Mouse (Mus musculus) embryonic facial prominence, embryonic 13.5 days (tissue): ENCODE results near the gene Olfr344. TPM values are rescaled to one million over a fixed set of nuclear protein-coding genes. Genes with fewer than 3 reads are reported as not detected.

ENCODE experiments used
- ATAC-seq: fragments of 200-750 bp; cut with Nextera tagmentation; 2 replicates; pipeline ENCODE4 v1.8.0; 2017; ENCODE audit warnings: low read depth; ENCODE audit not compliant: insufficient number of reproducible peaks, insufficient read depth, low FRiP score, low TSS enrichment
- H3K27ac ChIP-seq: fragments of 300-500 bp; sonication (generic); 2 replicates; pipeline ENCODE4 v1.5.1; 2015; ENCODE audit warnings: moderate library complexity, mild to moderate bottlenecking, inconsistent platforms
- H3K27me3 ChIP-seq: fragments of 300-500 bp; sonication (generic); 2 replicates; pipeline ENCODE4 v1.6.1; 2015; ENCODE audit warnings: mild to moderate bottlenecking, inconsistent platforms
- H3K36me3 ChIP-seq: fragments of 300-500 bp; sonication (generic); 2 replicates; pipeline ENCODE4 v1.6.1; 2015; ENCODE audit warnings: mild to moderate bottlenecking, inconsistent platforms
- H3K4me1 ChIP-seq: fragments of 300-500 bp; sonication (generic); 2 replicates; pipeline ENCODE4 v1.6.1; 2015; ENCODE audit warnings: inconsistent platforms
- H3K4me2 ChIP-seq: fragments of 300-500 bp; sonication (generic); 2 replicates; pipeline ENCODE4 v1.6.1; 2015; ENCODE audit warnings: moderate library complexity, mild to moderate bottlenecking, inconsistent platforms
- H3K4me3 ChIP-seq: fragments of 300-500 bp; sonication (generic); 2 replicates; pipeline ENCODE4 v1.5.1; 2015; ENCODE audit warnings: mild to moderate bottlenecking, inconsistent platforms
- H3K9ac ChIP-seq: fragments of 300-500 bp; sonication (generic); 2 replicates; pipeline ENCODE4 v1.6.1; 2015; ENCODE audit warnings: mild to moderate bottlenecking, inconsistent platforms
- H3K9me3 ChIP-seq: fragments of 300-500 bp; sonication (generic); 2 replicates; pipeline ENCODE4 v1.6.1; 2016; ENCODE audit warnings: inconsistent platforms
- WGBS: fragments of 180-500 bp; shearing (Covaris S2); methylation state at CpG from one replicate; pipeline ENCODE4 v1.1.7; 2015; ENCODE audit warnings: mixed read lengths; 5-methylcytosine and 5-hydroxymethylcytosine counted together
- polyA plus RNA-seq: library from polyadenylated mRNA; unstranded; fragments of >200 nt; fragmentation: Nextera tagmentation; extraction: Ambion mirVana; gene quantifications from 2 replicates; pipeline ENCODE4 v1.2.1, GENCODE M21; 2015

Gene Olfr344
- polyA plus RNA-seq, result 0.10 TPM in 1 of 2 replicates, not detected in the other

- Histone ChIP-seq H3K9me3 (no peaks in the 10 kb centered on the region), H3K9ac (no peak within 1 kb of the TSS), H3K27ac (no peak within 1 kb of the TSS), H3K36me3 (no peaks in the 10 kb centered on the region), H3K4me1 (no peaks in the 10 kb centered on the region), H3K27me3 (no peaks in the 10 kb centered on the region), H3K4me3 (no peak within 1 kb of the TSS), H3K4me2 (no peak within 1 kb of the TSS)
- WGBS, result 76% methylated on average over 1 of the region's 1 CpGs
- no peak for ATAC-seq
These were observed at the start of gene Olfr344 for GRCm38 (mm10) chr2:36566362-36566761. Gene Olfr344 (plus strand): TSS chr2:36566662.

- no peak within 1 kb of the TSS for H3K9ac ChIP-seq
- ATAC-seq, result no peak
- no peaks in the 10 kb centered on the region for H3K27me3 ChIP-seq
- H3K9me3 ChIP-seq, result peaks cover 5% of the 10 kb centered on the region; the same call in 1 of the 2 replicates
- no peak within 1 kb of the TSS for H3K4me2 ChIP-seq
- no peak within 1 kb of the TSS for H3K27ac ChIP-seq
- H3K4me3 ChIP-seq, result no peak within 1 kb of the TSS
- H3K4me1 ChIP-seq, result no peaks in the 10 kb centered on the region
- no peaks in the 10 kb centered on the region for H3K36me3 ChIP-seq
- 68% methylated on average over 3 of the region's 3 CpGs for WGBS
These were observed 41.8 kb upstream of the Olfr344 start, which contains the start of gene Olfr342 for GRCm38 (mm10) chr2:36524698-36525097. Gene Olfr342 (plus strand): TSS chr2:36524998.

GRCm38 (mm10) chr2:36565156-36565555, 1.3 kb upstream of the Olfr344 start:
- H3K4me2 ChIP-seq, result no peak overlapping the region
- no peak for ATAC-seq
- H3K27me3 ChIP-seq, result no peaks in the 10 kb centered on the region
- H3K4me1 ChIP-seq, result no peaks in the 10 kb centered on the region
- H3K27ac ChIP-seq, result no peak overlapping the region
- H3K9me3 ChIP-seq, result 0 out of 2 replicates have a peak, but pooled peaks cover 6% of the 10 kb centered on the region
- H3K4me3 ChIP-seq, result no peak overlapping the region
- no peak overlapping the region for H3K9ac ChIP-seq
- H3K36me3 ChIP-seq, result no peaks in the 10 kb centered on the region

- H3K4me3 ChIP-seq, result no peak overlapping the region
- H3K27me3 ChIP-seq, result no peaks in the 10 kb centered on the region
- no peak for ATAC-seq
- no peak overlapping the region for H3K4me2 ChIP-seq
- no peak overlapping the region for H3K27ac ChIP-seq
- no peaks in the 10 kb centered on the region for H3K36me3 ChIP-seq
- H3K4me1 ChIP-seq, result no peaks in the 10 kb centered on the region
- H3K9ac ChIP-seq, result no peak overlapping the region
- no peaks in the 10 kb centered on the region for H3K9me3 ChIP-seq
These were observed 560 bp downstream of the Olfr344 start for GRCm38 (mm10) chr2:36567022-36567421.

GRCm38 (mm10) chr2:36567845-36568244, 1.4 kb downstream of the Olfr344 start:
- Histone ChIP-seq H3K27me3 (no peaks in the 10 kb centered on the region), H3K9me3 (no peaks in the 10 kb centered on the region), H3K9ac (no peak overlapping the region), H3K4me3 (no peak overlapping the region), H3K4me1 (no peaks in the 10 kb centered on the region), H3K4me2 (no peak overlapping the region), H3K27ac (no peak overlapping the region), H3K36me3 (no peaks in the 10 kb centered on the region)
- WGBS, result 94% methylated on average over 3 of the region's 3 CpGs
- no peak for ATAC-seq

Other genes starting within 250 kb of the Olfr344 start
- 0.06 TPM in 1 of 2 replicates, not detected in the other for gene Olfr338, start 193.1 kb upstream of the Olfr344 start, polyA plus RNA-seq
- not detected in 2 replicates for gene Olfr339, start 147.7 kb upstream of the Olfr344 start, polyA plus RNA-seq
- not detected in 2 replicates for gene Olfr340, start 114.1 kb upstream of the Olfr344 start, polyA plus RNA-seq
- 0.10 TPM in 1 of 2 replicates, not detected in the other for gene Olfr341, start 84.2 kb upstream of the Olfr344 start, polyA plus RNA-seq
- gene Olfr342, start 41.7 kb upstream of the Olfr344 start, polyA plus RNA-seq, result not detected in 2 replicates
- not detected in 2 replicates for gene Olfr345, start 73.4 kb downstream of the Olfr344 start, polyA plus RNA-seq
- not detected in 2 replicates for gene Olfr346, start 119.1 kb downstream of the Olfr344 start, polyA plus RNA-seq
- gene Olfr347, start 165.2 kb downstream of the Olfr344 start, polyA plus RNA-seq, result not detected in 2 replicates
- not detected in 2 replicates for gene Olfr348, start 217.6 kb downstream of the Olfr344 start, polyA plus RNA-seq
- not detected in 2 replicates for gene Olfr50, start 223.9 kb downstream of the Olfr344 start, polyA plus RNA-seq